Mouse (Mus musculus) thymus, postnatal 10 days (tissue): ENCODE results near the gene Ap5s1.

Experiments used
- DNase-seq, 2 experiments: peaks; one replicate each; pipeline ENCODE4 v3.0.0; 2021; ENCODE audit warnings: low spot score in 2 of 2

The Ap5s1 gene

DNA sequence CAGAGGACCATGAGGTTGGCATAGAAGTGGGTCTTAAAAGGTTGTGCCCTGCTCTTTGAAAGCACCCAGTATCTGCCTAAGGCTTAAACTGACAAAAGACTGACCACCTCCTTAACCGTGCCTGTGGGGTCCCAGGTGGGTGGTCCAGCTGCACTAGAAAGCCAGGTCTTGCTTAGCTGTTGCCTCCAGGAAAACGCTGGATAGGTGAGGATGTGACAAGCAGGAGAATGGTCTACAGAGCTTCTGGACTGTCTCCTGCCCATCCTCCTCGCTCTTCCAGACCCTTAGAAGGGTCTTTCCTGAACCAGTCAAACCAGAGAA is 19.3 kb upstream of the Ap5s1 start:
- DNase-seq, result no peak

DNA sequence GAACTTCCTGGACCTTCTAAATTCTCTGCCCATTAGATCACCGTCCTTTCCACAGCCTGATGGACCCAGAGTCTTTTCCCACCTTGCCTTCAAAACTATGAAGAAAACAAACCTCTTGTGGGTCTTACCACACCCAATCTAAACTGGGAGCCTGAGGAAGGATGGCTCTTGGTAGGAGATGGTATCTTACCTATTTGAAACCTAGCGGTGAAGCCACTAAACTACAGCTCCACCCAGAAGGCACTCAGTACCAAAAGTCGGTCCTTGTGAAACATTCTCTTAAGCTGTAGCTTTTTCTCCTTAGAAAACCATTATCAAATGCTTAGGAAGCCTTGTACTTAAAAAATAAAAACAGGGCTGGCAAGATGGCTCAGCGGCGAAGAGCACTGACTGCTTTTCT is 18.6 kb upstream of the Ap5s1 start:
- no peak for DNase-seq

DNA sequence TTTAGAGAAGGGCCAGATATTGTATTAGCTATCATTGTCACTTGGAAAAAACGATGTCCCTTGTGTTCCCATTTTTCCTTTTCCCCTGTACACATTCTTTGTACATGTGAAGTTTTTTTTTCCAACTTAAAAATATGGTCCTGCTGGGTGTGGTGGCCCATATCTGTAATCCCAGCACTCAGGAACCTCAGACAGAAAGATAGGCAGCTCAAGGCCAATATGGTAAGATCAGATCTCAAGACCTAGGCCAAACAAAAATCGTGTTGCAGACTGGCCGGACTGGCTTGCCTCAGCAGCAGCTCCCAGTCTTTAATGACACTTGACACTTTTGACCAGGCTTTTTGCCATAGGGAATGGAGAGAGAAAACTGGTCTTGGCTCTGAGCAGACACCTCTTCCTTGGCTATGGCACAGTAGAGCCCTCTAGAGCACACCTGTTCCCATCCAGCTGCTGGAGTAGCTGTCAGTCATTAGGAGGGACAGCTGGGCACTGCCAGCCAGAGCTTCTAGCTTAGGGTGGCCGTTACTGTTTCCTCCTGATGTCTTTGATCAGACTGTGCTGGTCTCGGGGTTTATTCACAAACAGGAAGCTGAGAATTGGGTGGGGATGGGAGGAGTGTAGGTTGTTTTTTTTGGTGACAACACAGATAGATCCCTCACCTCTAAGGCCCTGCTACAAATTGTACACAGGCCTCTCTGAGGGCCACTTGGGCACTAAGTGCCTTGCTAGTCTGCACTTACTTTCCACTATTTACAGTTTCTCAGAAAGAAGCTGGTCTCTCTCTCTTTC is 17.2 kb upstream of the Ap5s1 start:
- DNase-seq, result no peak

DNA sequence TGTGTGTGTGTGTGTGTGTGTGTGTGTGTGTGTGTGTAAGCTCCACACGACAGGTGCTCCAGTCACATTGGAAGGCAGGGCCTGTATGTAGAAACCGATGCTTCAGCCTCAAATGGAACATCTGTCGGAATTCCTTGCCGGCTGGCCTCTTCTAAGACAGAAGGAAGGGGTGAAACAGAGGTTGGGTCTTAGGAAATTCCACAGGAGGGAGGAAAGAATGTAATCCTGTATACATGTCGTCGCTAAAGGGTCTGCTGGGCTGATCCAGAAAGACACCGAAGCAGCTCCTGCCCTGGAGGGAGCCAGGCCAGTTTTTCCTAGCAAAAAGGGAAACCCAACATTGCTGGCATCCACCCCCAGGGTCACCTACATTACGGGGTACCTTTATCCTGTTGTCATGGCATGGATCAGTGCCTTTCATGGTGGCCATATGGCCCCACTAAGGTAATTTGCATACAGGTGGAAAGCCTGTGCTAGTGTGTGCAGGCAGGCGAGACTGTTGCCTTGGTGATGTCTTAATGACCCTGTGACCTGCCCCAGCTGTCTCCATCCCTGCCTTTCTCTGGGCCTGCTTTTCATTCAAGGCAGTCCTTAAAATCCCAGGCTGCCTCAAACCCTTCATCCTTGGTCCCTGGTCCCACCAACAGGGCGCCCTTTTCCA is 16.4 kb upstream of the Ap5s1 start:
- no peak for DNase-seq

DNA sequence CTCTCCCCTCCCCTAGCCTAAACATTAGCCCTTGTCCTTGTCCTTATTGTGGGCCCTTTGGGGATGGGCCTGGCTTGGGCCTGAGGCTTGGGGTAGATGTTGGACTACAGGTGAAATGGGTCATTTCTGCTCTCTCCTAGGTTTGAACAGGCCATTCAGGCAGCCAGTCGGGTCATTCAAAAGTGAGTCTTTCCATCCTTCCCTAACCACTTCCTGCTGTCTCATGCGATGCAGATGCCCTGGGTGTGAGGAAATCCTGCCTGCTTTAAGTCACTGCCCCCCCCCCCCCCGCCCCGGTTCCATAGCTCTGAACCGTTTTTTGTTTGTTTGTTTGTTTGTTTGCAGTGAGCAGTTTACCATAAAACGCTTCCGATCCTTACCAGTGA is 15.9 kb upstream of the Ap5s1 start:
- DNase-seq, result no peak

DNA sequence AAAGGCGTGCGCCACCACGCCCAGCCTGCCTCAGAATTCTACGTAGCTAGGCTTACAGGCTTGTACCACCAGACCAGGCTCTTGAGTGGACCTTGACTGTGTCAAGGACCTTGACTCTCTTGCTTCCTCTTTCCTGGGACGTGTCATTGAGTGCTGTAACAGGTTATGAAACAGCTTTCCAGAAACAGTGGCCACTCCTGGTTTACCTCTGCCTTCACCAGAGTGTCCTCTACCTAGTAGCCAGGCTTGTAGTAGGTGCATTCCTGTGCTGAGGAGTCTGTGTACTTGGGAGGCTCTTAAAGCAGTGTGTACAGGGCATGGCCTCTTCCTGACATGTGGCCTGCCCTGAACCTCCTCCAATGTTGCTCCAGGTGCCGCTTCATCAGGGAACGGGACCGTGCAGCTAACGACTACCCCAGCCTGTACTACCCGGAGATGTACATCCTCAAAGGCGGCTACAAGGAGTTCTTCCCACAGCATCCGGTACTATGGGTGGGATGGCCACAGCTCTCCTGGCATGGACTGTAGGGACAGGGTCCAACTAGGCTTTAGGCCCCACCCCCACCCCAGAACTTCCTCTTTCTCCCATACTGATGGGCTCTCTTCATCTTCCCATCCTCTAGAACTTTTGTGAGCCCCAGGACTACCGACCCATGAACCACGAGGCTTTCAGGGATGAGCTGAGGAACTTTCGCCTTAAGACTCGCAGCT is 10.1 kb upstream of the Ap5s1 start:
- no peak for DNase-seq

DNA sequence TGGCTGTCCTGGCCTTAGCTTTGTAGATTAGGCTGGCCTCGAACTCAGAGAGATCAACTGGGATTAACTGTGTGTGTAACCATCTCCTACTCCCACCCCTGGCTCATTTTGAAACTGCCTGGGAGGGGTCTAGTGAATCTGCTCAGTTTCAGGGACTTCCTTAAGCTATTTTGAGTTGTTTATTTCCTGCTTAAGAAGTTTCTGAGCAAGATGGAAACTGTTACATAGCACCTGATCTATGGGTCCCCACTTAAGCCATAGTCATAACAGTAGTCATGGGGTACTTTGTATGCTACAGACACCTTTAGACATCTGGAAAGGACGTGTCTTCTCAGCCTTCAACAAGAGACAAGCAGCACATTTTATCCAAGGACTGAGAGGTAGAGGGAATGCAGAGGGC is 6.2 kb upstream of the Ap5s1 start:
- DNase-seq, result no peak

DNA sequence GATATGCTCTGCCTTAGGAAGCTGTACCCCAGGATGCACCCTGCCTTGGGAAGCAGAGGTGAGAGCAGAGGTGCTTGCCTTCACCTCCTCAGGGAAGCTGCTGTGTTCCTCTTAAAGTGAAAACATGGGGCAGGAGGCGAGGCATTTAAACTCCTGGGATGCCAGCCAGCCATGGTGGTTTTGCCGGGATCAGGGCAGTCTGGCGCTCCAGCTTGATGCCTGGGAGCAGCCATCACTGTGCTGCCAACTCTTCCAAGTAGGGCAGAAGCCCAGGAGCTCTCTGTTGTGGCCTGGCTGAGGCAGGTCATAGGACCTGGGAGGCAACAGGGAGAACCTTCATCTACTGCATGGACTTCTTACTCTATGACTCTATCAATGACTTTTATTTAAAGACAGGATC is 5.6 kb upstream of the Ap5s1 start:
- DNase-seq, result no peak

DNA sequence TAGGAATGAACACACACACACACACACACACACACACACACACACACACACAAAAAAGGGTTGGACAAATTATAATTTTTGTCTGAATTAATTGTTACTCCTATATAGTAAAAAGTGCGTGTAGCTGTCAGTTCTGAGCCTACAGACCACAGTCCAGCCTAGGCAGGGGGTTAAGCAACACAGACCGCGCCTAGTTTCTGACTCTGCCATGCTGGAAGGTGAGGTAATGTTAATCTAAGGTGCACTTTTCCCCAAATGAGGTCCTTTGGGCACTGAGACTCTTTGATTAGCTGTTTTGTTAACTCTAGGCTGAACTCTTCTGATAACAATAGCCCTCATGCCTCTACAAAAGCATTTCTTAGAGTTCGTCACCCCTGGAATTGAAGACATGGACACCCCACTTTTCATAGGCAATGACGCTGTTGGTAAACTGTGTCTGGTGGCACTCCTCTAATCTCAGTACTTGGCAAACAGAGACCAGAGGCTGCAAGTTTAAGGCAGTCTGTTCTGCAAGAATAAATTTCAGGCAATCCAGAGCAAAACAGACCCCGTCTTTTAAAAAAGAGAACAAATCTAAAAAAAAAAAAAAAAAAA is 3.0 kb upstream of the Ap5s1 start:
- DNase-seq, result no peak

DNA sequence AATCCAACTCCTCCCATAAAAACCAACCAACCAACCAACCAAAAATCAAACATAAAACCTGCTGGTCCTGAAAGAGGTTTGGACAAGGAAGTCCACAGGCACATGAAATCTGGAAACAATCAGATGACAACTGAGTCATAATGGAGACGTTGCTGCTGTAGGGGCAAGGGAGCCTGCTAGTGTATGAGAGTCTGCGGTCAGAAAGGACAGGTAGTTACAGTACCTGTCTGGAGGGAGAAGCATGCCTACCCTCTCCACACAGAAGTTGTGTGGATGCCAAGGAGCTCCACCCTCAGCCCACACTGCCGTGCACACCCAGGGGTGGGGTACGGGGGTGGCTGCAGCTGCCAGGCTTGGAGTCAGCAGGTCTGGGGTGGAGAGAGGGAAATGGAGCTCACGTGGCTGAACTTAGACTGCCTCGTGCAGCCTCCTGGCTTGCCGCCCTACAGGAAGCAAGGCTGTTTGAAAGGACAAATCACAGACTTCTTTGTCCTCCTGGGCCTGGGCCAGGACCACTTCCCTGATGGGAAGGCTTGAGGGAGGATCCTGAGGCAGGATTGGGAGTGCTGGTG is 2.4 kb upstream of the Ap5s1 start:
- no peak for DNase-seq

DNA sequence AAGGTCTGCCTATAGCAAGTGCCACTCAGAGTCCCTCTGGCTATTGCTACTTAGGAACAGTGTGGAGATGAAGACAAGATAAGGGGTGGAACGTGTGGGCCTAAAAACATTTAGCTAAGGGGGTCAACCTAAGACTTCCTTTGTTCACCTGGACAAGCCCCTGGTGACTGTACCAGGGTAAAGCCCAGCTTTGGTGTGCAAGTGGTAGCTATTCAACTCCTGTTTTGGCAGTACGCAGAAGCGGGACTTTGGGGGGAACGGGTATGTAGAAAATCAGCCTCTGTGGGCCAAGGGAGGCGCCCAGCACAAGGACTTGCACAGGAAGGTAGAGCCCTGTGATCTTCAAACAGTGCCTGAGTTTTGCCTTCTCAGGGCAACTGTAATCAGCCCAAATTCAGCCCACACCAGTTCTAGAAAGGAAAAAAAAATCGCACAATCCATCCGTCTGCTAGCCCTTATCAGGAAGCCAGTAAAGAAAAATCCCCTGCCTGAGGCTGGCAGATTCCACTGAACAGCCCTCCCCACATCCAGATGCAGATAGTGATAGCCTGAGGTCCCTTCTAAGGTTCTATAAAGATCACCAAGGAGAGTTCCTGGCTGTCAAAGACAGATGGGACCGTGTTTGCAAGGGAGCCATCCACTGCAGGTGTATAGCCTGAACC is 1.2 kb upstream of the Ap5s1 start:
- DNase-seq, result no peak

DNA sequence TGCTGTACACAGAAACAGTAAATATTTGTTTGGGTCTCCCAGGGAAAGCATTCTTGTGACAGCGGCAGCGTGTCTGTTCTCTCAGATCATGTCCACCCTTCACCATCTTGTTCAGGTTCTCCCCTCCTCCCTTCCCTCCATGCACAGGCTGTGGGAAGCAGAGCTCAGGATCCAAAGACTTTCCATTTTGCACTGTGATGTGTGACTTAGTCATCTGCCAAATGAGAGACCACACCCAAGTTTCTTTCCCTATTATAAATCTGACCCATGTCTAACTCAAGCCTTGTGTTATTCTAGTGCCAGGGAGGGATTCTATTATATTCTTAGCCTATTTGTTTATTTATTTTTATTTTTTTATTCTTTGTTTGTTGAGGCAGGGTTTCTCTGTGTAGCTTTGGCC is 1.5 kb downstream of the Ap5s1 start:
- no peak for DNase-seq

DNA sequence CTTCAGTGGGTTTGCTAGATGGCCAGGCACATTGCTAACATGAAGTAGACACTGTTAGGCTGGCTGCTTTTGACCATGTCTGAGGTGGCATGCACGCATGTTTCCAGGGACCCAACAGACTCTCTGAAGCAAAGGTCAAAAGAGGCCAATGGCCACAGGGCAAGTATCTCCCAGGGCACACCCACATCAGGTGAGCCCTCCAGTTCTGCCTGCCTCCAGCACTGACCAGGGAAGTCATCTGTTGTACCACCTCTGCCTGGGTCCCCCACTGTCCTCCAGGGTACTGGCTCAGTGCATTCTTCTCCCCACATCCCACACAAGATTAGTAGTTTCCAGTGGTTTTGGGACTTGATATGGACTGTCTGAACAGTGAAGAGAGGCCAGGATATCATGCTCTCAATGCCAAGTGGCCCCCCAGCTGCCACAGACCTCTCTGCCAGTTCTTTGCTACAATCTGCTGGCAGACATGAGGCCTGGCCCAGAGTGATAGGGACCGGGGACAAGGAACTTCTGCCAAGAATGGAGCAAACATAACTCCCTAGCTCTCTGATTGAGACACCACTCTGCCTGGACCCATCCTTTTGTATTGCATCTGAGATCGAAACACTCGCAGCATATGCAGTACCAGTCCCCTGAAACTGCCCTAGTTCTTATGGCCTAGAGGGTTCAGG is 2.4 kb downstream of the Ap5s1 start:
- no peak for DNase-seq

DNA sequence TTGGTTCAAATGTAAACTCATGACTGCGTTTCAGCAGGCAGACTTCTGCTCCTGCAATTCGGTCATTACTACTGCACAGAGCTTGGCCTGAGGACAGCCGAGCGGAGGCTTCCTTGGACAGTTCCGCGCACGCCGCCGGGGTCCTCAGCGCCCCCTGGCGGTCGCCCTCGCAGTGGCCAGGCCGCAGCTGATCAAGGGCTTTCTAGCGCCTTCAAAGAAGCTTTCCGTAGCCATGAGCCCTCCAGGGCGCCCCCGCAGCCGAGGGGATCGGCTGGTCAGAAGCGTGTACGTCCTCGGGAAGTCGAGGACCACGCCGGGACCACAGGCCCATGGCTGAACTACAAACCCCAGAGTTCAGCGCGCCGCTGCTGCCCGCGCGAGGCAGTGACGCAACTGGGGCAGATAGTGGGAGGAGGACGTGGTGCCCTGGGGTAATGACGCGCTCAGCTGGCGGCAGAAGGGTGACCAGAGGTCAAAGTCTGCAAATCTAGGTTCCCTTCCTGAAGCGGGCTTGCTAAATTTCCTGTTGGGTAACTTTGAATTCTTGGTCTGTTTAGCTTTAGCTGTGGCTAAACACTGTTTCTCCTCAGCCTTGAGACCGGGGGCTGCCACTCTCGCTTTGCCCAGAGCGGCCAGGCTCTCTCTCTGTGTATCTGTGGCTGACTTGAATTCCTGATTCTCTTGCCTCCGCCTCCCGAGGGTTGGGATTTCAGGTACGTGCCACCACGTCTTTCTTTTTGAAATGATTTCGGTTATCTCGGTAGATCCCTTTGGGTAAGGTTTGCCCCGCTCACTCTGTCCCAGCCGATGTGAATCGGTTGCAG is 3.3 kb downstream of the Ap5s1 start:
- peak; percentile 84 to 88 for DNase-seq

DNA sequence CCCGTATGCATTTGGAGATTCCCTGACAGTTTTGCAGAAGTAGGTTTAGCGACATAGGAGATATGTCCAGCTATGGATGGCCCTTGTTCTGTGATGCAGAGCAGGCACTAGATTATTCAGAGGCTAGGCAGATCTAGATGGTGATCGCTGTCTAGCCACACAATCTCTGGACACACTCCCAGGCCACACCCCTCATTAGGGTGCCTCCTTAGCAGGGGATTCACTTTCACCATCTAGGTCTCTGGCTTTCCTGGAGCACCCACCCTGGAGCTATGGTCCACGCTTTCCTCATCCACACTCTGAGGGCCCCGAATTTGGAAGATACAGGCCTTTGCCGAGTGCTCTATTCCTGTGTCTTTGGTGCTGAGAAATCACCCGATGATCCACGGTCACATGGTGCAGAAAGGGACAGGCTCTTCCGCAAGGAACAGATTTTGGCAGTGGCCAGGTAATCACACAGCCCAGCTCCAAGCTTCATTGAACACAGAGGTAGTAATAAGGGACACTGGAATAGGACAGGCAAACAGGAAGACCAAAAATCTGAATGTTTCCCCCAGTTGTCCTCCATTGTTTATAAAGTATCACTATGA is 4.2 kb downstream of the Ap5s1 start:
- no peak for DNase-seq

DNA sequence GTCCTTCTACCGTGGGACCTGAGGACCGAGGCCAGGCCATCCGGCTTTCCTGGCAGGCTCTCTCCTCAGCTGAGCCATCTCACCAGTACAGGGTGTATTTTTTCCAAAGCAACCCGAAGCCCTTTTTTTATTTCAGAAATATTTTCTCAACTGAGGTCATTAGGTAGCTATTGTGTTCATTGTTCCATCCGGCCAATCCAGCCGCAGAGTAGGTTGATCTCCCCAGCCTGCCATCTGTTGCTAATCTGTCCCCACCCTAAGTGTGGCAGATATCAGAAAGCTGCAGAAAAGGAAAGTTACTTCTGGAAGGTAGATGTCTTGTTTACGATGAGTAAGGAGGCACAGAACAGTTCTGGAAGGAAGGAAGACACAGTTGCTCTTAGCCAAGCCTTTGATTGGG is 6.9 kb downstream of the Ap5s1 start:
- DNase-seq, result no peak

DNA sequence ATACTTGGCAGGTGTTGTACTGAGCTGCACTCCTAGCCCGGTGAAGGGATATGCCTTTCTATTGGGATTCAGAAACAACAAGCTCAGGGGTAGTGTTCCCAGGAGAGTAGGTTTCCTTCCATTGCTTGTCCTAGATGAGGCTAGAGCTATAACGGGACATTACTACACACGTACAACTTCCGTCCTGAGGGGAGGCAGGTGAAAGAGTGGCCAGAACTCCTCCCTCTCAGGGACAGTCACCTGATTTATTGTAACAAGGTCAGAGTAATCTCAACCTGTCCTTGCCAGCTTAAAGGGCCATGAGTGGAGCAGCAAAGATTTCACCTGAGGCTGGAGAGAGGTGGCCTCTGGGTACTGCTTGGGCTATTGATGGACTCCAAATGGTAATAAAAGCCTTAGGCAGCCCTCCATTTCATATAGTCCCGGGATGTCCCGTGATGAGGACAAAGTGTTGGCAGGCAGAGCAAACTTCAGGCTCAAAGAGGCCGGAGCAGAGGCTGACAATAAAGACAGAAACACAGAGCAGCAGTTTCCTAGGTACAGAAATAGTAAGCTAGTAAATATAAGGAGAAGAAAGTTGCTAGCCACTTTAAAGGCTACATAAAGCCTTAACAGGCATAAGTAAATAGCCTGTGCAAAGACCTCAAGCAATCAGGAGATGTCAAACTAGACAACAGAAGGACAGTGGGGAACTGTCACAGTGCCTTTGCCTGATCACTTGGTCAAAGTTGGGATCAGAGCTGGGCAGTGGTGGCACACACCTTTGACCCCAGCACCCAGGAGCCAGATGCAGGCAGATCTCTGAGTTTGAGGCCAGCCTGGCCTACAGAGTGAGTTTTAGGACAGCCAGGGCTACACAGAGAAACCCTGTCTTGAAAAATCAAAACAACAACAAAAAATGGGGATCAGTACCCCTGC is 9.3 kb downstream of the Ap5s1 start:
- no peak for DNase-seq

DNA sequence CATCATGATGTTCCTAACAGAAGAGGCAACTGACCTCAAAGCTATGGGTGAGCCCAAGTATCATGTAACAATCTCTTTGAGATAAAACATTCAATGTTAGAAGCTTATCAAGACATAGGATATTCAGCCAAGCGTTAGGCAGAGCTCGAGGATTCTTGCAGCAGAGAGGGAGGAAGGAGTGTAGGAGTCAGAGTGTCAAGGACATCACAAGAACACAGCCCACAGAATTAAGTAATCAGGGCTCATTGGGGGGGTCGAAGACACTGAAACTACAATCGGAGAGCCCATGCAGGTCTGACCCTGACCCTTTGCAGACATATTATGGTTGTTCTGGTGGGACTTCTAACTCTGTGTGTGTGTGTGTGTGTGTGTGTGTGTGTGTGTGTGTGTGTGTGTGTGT is 13.2 kb downstream of the Ap5s1 start:
- no peak for DNase-seq
